Mouse (Mus musculus): ENCODE measurements around the gene Ncaph.
"Not testable (repeated sequence)": the region's sequence is repeated elsewhere in the genome, so short reads cannot be mapped to it uniquely, and the experiment has no call there.

The Ncaph gene

DNA sequence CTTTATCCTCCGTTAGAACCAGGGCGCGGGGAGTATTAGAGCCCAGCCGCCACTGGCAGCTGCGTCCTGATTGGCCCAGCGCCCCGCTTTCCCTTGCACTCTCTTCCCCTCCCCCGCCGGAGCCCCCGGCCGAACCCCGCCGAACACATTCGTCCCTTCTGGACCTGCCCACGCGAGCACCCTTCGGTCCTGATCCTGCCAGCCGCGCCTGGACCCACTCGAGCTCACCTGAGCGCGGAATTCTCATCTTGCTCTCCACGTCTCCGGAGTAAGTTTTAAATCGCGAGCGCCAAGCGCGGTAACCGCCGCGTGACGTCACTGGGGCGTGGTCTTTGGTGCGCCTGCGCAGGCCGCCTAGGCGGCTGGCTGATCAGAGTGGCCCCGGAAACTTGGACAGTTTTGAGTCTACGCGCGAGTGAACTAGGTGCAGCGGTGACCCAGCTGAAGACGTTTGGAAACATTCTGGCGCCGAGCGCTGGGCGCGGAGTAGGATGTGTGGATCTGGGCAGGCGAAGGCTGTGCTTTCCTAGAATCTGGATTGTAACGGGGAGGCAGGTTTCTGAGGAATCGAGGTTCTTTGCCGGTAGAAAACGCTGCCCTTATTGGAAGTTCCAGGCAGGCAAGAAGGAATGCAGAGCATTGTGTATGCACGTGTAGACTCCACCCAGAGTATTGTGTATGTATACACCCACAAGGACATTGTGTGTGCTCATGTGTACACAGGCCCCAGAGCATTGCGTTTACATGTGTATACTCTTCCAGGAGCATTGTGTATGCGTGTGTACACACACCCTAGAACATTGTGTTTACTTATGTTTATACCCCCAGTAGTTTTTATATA is at the start of gene Ncaph:
Gene Ncaph, minus strand, starts transcription at position 334 of the 841 bp plus-strand sequence.
- DNase-seq (ENCODE audit: low spot score in 2 of 2), result peak; percentile 89 to 97

- peak; percentile 52 to 73 for DNase-seq (ENCODE audit: low spot score in 2 of 2)
Measured at GRCm38 (mm10) chr2:127182598-127183381, 49.0 kb upstream of the Ncaph start.

DNA sequence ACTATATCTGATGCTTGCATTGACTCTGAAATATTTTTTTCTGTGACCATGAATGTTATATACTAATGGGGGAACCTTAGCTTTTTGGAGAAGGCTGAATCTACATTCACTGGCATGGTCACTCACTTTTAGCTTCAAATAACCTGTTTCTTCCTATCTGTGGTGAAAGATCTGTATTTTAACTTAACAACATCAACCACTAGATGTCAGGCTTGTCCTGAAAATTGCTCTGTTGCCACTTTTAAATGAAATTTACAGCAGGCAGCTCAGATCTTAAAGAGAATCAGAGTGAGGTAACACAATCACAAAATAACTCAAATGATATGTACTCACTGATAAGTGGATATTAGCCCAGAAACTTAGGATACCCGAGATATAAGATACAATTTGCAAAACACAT is 32.5 kb upstream of the Ncaph start:
- DNase-seq (ENCODE audit: low spot score in 2 of 2), result not testable (repeated sequence)

- DNase-seq (ENCODE audit: low spot score in 2 of 2), result no peak
Measured at GRCm38 (mm10) chr2:127165675-127166074, 31.9 kb upstream of the Ncaph start.

- DNase-seq (ENCODE audit: low spot score in 2 of 2), result no peak
Measured at GRCm38 (mm10) chr2:127145699-127146098, 11.9 kb upstream of the Ncaph start.

DNA sequence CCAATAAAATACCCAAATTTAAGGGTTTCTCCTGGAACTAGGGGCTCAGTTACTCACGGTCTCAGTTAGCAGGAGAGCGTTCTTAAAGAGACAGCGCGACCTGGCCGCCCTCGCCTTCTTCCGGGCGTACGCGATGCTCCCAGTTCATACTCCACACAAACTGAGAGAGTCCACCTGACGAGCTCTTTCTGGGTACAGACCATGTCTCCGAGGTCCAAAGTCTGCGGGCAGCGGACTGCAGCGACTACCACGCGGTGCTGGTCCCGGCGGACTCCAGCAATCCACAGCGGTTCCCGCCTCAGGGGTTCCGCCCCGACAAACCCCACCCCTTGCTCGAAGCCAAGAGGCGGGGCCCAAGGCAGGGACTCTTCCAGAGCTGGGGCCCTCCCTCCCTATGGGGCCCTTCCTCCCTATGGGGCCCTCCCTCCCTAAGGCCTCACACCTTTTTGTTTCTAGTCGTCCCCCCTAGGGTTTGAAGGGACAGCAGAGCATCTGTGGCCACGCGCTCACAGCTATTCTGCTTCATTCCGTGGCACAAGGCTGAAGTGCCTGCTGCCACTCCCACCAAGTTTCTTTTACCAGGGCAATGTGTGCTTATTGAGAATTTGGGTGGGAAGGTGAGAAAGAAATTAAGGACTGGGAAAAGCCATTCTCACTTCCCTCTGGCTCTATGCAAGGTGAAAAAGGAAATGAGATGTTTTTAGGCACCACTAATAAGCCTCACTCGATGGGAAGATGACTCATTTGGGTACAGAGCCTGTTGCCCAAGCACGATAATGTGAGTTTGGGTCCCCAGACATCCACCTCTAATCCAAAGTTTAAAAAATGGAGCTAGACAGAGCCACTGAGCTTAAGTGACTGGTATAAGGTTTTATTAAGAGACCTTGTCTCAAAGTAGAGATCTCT is 9.7 kb upstream of the Ncaph start, which contains the start of gene Itpripl1:
Gene Itpripl1, minus strand, starts transcription at position 285 of the 906 bp plus-strand sequence.
- DNase-seq (ENCODE audit: low spot score in 2 of 2), result peak; percentile 78 to 87

- no peak for DNase-seq (ENCODE audit: low spot score in 2 of 2)
Measured at GRCm38 (mm10) chr2:127142577-127143157, 8.9 kb upstream of the Ncaph start.

GRCm38 (mm10) chr2:127142031-127142430 is 8.3 kb upstream of the Ncaph start:
- no peak for DNase-seq (ENCODE audit: low spot score in 2 of 2)

DNA sequence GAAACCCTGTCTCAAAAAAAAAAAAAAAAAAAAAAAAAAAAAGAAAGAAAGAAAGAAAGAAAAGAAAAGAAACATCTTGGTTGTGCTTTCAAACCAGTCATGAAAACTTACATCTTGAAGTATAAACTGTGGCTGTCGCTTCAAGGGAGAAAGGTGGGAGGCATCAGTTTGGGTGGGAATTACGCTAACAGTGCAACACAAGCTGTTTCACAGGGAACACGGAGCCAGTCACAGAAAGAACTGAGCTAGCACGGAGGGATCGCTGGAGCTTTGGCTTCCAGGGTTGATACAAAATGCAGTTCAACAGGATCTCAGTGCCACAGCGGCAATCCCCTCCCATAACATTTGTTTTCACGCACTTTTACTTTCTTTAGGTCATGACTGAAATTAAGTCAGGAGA is 6.3 kb upstream of the Ncaph start:
- no peak for DNase-seq (ENCODE audit: low spot score in 2 of 2)

DNA sequence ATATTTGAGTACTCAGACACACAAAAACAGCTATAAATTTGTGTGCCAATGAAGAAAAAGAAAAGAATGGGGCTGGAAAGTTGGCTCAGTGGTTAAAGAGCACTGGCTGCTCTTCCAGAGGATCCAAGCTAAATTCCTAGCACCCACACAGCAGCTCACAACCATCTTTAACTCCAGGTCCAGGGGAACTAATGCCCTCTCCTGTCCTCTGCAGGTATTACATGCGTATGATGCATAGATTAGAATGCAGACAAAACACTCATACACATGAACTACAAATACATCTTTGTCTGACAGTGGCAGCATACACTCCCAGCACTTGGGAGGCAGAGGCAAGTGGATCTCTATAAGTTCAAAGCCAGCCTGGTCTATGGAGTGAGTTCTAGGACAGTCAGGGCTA is 5.9 kb upstream of the Ncaph start:
- DNase-seq (ENCODE audit: low spot score in 2 of 2), result no peak

DNA sequence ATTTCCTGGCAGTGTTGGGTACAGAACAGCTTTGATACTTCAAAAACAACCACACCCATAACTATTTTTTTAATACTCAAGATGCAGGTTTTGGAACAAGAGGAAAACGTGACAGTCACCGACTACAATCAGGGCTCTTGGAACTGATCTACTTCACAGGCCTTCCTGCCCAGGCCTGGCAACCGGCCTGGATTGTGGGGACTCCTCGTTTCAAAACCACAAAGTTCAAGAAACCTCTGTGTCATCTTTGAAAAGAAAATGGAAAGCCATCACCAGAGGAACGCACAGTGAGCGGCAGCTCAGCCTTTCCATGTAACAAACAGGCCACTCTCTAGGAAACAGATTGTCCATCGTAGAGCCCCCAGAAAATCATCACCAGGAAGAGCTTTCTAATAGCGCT is 5.3 kb upstream of the Ncaph start:
- DNase-seq (ENCODE audit: low spot score in 2 of 2), result no peak

- no peak for DNase-seq (ENCODE audit: low spot score in 2 of 2)
Measured at GRCm38 (mm10) chr2:127138449-127138848, 4.7 kb upstream of the Ncaph start.

GRCm38 (mm10) chr2:127137838-127138420 is 4.2 kb upstream of the Ncaph start:
- no peak for DNase-seq (ENCODE audit: low spot score in 2 of 2)

DNA sequence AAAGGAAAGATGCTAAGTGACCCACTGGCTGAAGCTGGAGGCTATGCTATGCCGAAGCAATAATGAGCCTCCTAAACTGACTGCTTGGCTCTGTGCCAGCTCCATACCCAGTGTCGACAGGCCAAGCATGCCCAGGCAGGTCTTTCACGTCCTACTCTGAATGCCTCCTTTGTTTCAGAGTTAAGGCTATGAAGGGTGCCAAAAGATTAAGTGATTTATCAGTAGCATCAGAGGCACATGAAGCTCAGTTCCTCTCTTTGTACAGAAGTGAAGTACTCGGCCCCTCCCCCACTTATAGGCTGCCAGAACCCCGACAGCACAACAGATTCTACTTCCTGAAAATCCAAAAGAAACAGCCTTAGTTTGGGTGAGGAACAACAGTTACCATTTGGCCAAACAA is 3.2 kb upstream of the Ncaph start:
- DNase-seq (ENCODE audit: low spot score in 2 of 2), result peak; percentile 53 to 58

DNA sequence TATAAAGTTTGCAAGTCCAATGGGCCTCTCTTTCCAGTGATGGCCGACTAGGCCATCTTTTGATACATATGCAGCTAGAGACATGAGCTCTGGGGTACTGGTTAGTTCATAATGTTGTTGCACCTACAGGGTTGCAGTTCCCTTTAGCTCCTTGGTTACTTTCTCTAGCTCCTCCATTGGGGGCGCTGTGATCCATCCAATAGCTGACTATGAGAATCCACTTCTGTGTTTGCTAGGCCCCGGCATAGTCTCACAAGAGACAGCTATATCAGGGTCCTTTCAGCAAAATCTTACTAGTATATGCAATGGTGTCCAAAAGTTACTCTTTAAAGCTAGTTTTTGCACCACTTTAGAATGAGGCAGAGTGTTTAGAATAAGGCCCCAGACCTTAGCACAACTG is 1.5 kb upstream of the Ncaph start:
- DNase-seq (ENCODE audit: low spot score in 2 of 2), result not testable (repeated sequence)

GRCm38 (mm10) chr2:127131353-127131752 is 2.4 kb downstream of the Ncaph start:
- no peak for DNase-seq (ENCODE audit: low spot score in 2 of 2)

DNA sequence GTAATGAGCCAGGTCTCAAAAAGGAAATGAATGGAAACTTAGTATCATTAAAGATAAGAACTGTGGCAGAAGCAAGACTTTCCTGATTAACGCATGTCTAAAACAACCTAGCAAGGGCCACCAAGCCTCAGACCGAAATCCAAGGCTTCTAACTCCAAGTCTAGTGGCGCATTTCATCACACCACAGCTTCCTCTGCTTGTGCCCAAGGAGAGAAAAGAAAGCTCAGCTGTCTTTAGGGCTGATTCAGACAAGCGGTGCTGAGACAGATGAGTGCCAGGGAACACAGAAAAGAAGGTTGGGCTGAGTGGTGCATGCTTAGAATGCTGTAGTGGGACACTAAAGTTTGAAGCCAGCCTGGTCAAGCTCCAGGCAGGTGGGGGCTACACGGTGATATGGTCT is 4.8 kb downstream of the Ncaph start:
- DNase-seq (ENCODE audit: low spot score in 2 of 2), result no peak

GRCm38 (mm10) chr2:127121591-127122235 is 12.0 kb downstream of the Ncaph start:
- no peak for DNase-seq (ENCODE audit: low spot score in 2 of 2)

DNA sequence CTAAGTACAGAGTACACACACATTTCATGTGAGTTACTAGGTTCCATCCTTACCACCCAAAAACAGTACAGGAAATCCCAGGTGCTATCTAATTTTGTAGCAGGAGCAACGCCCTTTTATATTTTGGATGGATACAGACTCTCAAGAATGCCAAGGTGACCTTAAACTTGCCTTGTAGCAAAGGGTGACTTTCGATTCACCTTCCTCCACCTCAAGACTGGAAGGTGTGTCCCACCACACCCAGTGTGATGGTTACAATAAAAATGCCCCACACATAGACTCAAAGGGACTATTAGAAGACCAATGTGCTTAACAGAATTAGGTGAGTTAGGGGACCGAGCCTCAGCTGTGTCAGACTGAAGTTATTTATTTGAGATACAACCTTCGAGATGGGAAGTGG is 24.8 kb downstream of the Ncaph start:
- DNase-seq (ENCODE audit: low spot score in 2 of 2), result no peak

DNA sequence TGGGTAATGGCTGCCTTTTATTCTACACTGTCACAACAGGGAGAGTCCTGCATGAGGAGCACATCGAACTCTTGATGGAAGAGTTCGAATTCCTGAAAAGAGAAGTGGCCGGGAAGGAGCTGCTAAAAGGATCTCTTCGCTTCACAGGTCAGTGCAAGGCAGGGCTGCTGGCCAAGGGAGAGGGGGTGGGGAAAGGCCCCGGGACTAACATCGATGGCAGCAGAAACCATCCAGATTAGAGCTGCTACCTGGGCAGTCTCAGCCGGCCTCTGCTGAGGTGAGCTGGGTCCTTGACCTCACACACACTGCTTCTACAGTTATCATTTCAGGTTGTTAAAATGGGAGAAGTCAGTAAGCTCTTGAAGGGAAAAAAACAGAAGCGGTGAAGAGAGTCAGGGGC is 41.8 kb downstream of the Ncaph start:
- no peak for DNase-seq (ENCODE audit: low spot score in 2 of 2)

All from urinary bladder, adult 18-20 months (tissue).